In genomic region chr12:81971042-81971883, GRCm38 (mm10) we compare ENCODE assay signal across 9 mouse cellular contexts.
DNase-seq lines count a peak whose midpoint lies in the region; ATAC-seq and TF ChIP-seq lines count a peak whose summit lies in the region.
"Had no signal": no experiment of that assay in that cellular context is flagged by ENCODE, and none has a peak within 500 bp of the region (broad histone marks: within the 10 kb centered on the region; RNA-seq: fewer than 3 reads in every experiment).

No protein-coding gene starts in this region.

- H3K4me2 ChIP-seq in midbrain, embryonic 14.5 days (ENCODE audit: low read length) = no peak overlapping the region

- WGBS in midbrain, embryonic 14.5 days = 92% methylated on average over 19 of the region's 19 CpGs

- TF ChIP-seq POLR2A in testis, adult 2 months (IDR thresholded peaks at IDR 0.05; ENCODE audit: control insufficient read depth, low read depth, low read length) = no peak

- no peaks in the 10 kb centered on the region for H3K27me3 ChIP-seq in testis, adult 2 months (ENCODE audit: control insufficient read depth, insufficient read depth, low read length)
- no peaks in the 10 kb centered on the region for H3K27me3 ChIP-seq in midbrain, embryonic 14.5 days (ENCODE audit: control insufficient read depth, insufficient read depth, low read length)

- no peaks in the 10 kb centered on the region for H3K4me1 ChIP-seq in testis, adult 2 months (ENCODE audit: control insufficient read depth, insufficient read depth, low read length)
- H3K4me1 ChIP-seq in midbrain, embryonic 14.5 days (ENCODE audit: control insufficient read depth, insufficient read depth, low read length) = no peaks in the 10 kb centered on the region

- no peaks in the 10 kb centered on the region for H3K9me3 ChIP-seq in midbrain, embryonic 14.5 days (ENCODE audit: control insufficient read depth, low read length)

- no peak for TF ChIP-seq CTCF in testis, adult 2 months (IDR thresholded peaks at IDR 0.05; ENCODE audit: control insufficient read depth, insufficient read depth, insufficient replicate concordance, low read depth, low read length)

- ATAC-seq in frontal cortex, adult (ENCODE audit: low TSS enrichment) = peak; percentile 46
- peak; percentile 59 for ATAC-seq in monocyte, adult 5-6 weeks (replicated peaks; ENCODE audit: insufficient number of reproducible peaks, low FRiP score, low TSS enrichment, poor library complexity, severe bottlenecking)
- no peak for ATAC-seq in midbrain, embryonic 14.5 days (ENCODE audit: low FRiP score, low TSS enrichment)

- H3K9ac ChIP-seq in midbrain, embryonic 14.5 days (replicated peaks; ENCODE audit: low read length) = no peak overlapping the region

- 0 out of 2 replicates have a peak overlapping the region, but pooled peaks have one; percentile 6 for H3K27ac ChIP-seq in testis, adult 2 months (ENCODE audit: control insufficient read depth, insufficient read depth, low read depth, low read length)
- no peak overlapping the region for H3K27ac ChIP-seq in midbrain, embryonic 14.5 days (replicated peaks; ENCODE audit: low read depth, low read length)

- no peak for DNase-seq in frontal cortex, postnatal 14 days (ENCODE audit: low spot score in 2 of 2)
- no peak for DNase-seq in testis, postnatal 10 days (ENCODE audit: low spot score)
- no peak for DNase-seq in embryo, embryonic 10.5 days (ENCODE audit: low spot score)
- no peak for DNase-seq in retina, postnatal 1 day
- no peak for DNase-seq in midbrain, embryonic 14.5 days
- DNase-seq: kidney, adult 18-20 months had no signal

- no peak overlapping the region for H3K4me3 ChIP-seq in testis, adult 2 months (ENCODE audit: control insufficient read depth, low read depth, low read length)
- H3K4me3 ChIP-seq in midbrain, embryonic 14.5 days (replicated peaks; ENCODE audit: low read depth, low read length) = no peak overlapping the region

- peaks cover 12% of the 10 kb centered on the region for H3K36me3 ChIP-seq in testis, adult 2 months (ENCODE audit: control insufficient read depth, insufficient read depth, low read length)
- peaks cover 72% of the 10 kb centered on the region for H3K36me3 ChIP-seq in midbrain, embryonic 14.5 days (ENCODE audit: control insufficient read depth, insufficient read depth, low read length)
